Mouse (Mus musculus) embryonic facial prominence, embryonic 13.5 days (tissue): ENCODE measurements around the gene Cfb. TPM values are rescaled to one million over a fixed set of nuclear protein-coding genes. Genes with fewer than 3 reads are reported as not detected.
A peak's percentile ranks its signal among the peaks of the same experiment; 100 is the strongest.
"Not testable (repeated sequence)": the region's sequence is repeated elsewhere in the genome, so short reads cannot be mapped to it uniquely, and the experiment has no call there.

ENCODE experiments used
- ATAC-seq: fragments of 200-750 bp; cut with Nextera tagmentation; 2 replicates; pipeline ENCODE4 v1.8.0; 2017; ENCODE audit warnings: low read depth; ENCODE audit not compliant: insufficient number of reproducible peaks, insufficient read depth, low FRiP score, low TSS enrichment
- H3K27ac ChIP-seq: fragments of 300-500 bp; sonication (generic); 2 replicates; pipeline ENCODE4 v1.5.1; 2015; ENCODE audit warnings: moderate library complexity, mild to moderate bottlenecking, inconsistent platforms
- H3K27me3 ChIP-seq: fragments of 300-500 bp; sonication (generic); 2 replicates; pipeline ENCODE4 v1.6.1; 2015; ENCODE audit warnings: mild to moderate bottlenecking, inconsistent platforms
- H3K36me3 ChIP-seq: fragments of 300-500 bp; sonication (generic); 2 replicates; pipeline ENCODE4 v1.6.1; 2015; ENCODE audit warnings: mild to moderate bottlenecking, inconsistent platforms
- H3K4me1 ChIP-seq: fragments of 300-500 bp; sonication (generic); 2 replicates; pipeline ENCODE4 v1.6.1; 2015; ENCODE audit warnings: inconsistent platforms
- H3K4me2 ChIP-seq: fragments of 300-500 bp; sonication (generic); 2 replicates; pipeline ENCODE4 v1.6.1; 2015; ENCODE audit warnings: moderate library complexity, mild to moderate bottlenecking, inconsistent platforms
- H3K4me3 ChIP-seq: fragments of 300-500 bp; sonication (generic); 2 replicates; pipeline ENCODE4 v1.5.1; 2015; ENCODE audit warnings: mild to moderate bottlenecking, inconsistent platforms
- H3K9ac ChIP-seq: fragments of 300-500 bp; sonication (generic); 2 replicates; pipeline ENCODE4 v1.6.1; 2015; ENCODE audit warnings: mild to moderate bottlenecking, inconsistent platforms
- H3K9me3 ChIP-seq: fragments of 300-500 bp; sonication (generic); 2 replicates; pipeline ENCODE4 v1.6.1; 2016; ENCODE audit warnings: inconsistent platforms
- WGBS: fragments of 180-500 bp; shearing (Covaris S2); methylation state at CpG from one replicate; pipeline ENCODE4 v1.1.7; 2015; ENCODE audit warnings: mixed read lengths; 5-methylcytosine and 5-hydroxymethylcytosine counted together
- microRNA-seq: library from miRNA; unstranded; fragments of <30 nt; microRNA quantifications from one replicate; pipeline ENCODE4, GENCODE M21; 2016
- polyA plus RNA-seq: library from polyadenylated mRNA; unstranded; fragments of >200 nt; fragmentation: Nextera tagmentation; extraction: Ambion mirVana; gene quantifications from 2 replicates; pipeline ENCODE4 v1.2.1, GENCODE M21; 2015

Cfb gene
- polyA plus RNA-seq, 1 experiment from 2014 or later = 1.6 TPM

DNA sequence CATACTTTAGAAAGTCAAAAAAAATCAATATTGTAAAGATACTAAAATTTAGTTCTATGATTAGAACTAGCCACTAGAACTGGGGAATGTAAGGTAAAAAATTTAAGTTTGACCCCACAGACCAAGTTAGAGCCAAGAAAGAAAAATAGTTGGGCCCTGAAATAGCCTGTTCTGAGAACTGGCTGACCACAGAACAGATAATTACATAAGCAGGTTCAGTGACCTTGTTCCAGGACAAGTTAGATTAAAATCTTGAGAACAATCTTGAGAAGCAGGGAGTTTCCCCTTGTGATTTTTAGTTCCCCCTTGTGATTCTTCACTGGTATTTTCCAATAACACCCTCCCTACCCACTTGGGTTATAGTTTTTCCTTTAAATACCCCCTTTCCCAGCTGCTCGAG is 31.5 kb downstream of the Cfb start:
- H3K9me3 ChIP-seq, H3K4me2 ChIP-seq, H3K4me3 ChIP-seq, H3K27me3 ChIP-seq, H3K4me1 ChIP-seq, ATAC-seq, H3K9ac ChIP-seq, H3K27ac ChIP-seq: not testable (repeated sequence)
- peaks cover 69% of the 10 kb centered on the region for H3K36me3 ChIP-seq
- 78% methylated on average over 1 of the region's 1 CpGs for WGBS

DNA sequence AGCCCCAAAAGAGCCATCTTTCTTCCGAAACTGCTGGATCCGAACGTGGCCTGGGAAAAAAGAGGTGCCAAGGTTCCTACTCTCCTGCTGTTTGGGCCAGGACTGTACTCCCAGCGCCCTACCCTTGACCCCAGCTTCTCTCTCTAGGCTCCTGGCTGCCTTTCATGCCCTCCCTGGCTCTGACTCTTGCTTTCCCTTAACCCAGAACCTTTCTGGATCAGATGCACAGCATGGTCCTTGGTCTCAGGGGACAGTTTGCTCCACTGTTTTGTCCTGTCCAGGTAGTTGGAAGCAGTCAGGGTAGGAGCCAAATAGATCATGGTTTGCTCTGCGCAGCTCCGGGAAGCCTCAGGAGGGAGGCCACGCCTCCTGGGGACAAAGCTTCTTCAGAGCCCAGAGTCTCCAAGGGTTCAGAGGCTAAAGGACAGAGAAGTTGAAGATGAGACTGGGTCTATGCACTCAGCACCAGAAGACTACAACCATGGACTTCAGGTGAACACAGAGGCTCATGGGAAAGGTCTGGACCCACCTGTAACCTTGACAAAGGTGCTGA is 47.4 kb downstream of the Cfb start:
- no peak overlapping the region for H3K4me2 ChIP-seq
- no peaks in the 10 kb centered on the region for H3K9me3 ChIP-seq
- no peak for ATAC-seq
- no peaks in the 10 kb centered on the region for H3K36me3 ChIP-seq
- no peaks in the 10 kb centered on the region for H3K4me1 ChIP-seq
- no peak overlapping the region for H3K4me3 ChIP-seq
- H3K27me3 ChIP-seq = no peaks in the 10 kb centered on the region
- WGBS = 77% methylated on average over 7 of the region's 7 CpGs
- H3K9ac ChIP-seq = no peak overlapping the region
- H3K27ac ChIP-seq = no peak overlapping the region

DNA sequence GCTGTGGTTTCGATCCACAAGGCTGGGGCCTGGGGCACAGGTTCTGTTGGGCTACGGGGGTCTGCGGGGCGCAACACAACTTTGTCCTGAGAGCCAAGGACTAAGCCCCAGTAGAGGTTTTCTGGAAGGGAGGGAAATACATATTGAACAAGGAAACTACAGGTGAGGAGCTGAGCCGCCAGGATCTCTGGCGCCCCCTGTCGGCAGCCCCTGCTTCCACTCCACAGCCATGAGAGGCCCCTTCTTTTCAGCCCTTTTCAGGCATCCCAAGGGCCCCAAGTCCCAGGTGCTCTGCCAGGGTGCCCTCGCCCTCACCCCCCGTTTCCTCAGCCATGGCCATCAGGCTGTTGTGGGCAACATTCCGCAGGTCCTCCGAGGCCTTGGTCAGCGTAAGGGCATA is 48.6 kb downstream of the Cfb start:
- not testable (repeated sequence) for ATAC-seq, H3K27ac ChIP-seq, H3K9ac ChIP-seq, H3K4me2 ChIP-seq, H3K4me3 ChIP-seq, H3K9me3 ChIP-seq, H3K4me1 ChIP-seq, H3K36me3 ChIP-seq, H3K27me3 ChIP-seq
- 65% methylated on average over 12 of the region's 12 CpGs for WGBS

DNA sequence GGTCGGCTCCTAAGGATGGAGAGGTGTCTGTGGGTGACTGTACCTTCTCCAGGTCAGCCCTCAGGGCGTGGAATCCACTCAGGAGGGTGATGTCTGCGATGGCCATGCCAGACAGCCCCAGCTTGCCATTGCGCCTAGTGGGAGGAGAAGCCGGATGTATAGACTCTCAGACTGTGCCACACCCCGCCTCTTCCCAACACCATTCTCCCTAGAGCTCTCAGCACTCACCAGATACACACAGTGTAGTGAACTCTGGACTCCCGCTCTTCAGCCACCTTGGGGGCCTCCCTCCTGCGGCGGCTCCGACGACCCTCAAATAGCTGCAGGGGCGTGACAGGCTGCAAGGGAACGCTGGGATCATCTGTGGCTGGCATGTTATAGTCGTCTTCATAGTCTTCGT is 51.0 kb downstream of the Cfb start:
- H3K9me3 ChIP-seq = no peaks in the 10 kb centered on the region
- H3K9ac ChIP-seq = no peak overlapping the region
- ATAC-seq = no peak
- no peaks in the 10 kb centered on the region for H3K36me3 ChIP-seq
- H3K4me2 ChIP-seq = no peak overlapping the region
- 75% methylated on average over 15 of the region's 15 CpGs for WGBS
- H3K27me3 ChIP-seq = no peaks in the 10 kb centered on the region
- H3K4me1 ChIP-seq = no peaks in the 10 kb centered on the region
- no peak overlapping the region for H3K4me3 ChIP-seq
- H3K27ac ChIP-seq = no peak overlapping the region

DNA sequence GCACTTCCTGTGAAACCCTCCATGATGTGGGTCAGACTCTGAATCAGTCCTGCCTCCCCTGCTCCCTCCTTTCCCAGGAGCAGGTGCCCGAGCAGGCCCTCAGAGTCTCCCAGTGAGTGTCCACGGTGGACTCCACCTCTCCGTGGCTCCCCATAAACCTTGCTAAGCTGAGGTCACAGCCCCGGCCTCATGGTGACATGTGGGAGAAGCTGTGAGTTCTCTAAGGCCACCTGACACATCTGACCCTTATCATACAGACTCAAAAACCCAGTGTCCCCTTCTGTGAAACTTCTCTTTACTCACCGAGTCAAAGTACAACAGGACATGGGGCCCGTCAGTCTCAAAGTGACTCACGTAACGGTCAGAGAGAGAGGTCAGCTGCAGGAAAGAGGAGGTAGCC is 51.5 kb downstream of the Cfb start:
- not testable (repeated sequence) for H3K27ac ChIP-seq, H3K4me3 ChIP-seq, ATAC-seq, H3K4me2 ChIP-seq, H3K9ac ChIP-seq, H3K36me3 ChIP-seq, H3K4me1 ChIP-seq, H3K9me3 ChIP-seq, H3K27me3 ChIP-seq
- WGBS = 75% methylated on average over 8 of the region's 8 CpGs

DNA sequence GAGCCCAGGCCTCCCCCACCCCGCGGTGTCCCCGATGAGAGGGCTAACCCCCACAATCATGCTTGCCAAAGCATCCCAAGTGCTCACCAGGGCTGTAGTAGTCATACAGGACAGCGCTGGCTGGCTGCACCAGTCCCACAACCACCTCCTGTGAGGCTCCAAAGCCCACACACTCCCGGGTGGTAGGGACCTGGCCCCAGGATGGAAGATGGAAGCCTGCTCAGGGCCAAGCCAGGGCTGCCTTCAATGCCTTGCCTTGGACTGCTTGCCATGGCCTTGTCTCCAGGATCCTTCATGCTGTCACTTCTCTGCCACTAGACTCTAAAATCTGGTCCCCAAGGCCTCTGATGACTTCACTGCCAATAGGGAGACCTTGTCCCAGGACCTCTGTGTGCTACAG is 51.9 kb downstream of the Cfb start:
- ATAC-seq = not testable (repeated sequence)
- WGBS = 76% methylated on average over 5 of the region's 5 CpGs

DNA sequence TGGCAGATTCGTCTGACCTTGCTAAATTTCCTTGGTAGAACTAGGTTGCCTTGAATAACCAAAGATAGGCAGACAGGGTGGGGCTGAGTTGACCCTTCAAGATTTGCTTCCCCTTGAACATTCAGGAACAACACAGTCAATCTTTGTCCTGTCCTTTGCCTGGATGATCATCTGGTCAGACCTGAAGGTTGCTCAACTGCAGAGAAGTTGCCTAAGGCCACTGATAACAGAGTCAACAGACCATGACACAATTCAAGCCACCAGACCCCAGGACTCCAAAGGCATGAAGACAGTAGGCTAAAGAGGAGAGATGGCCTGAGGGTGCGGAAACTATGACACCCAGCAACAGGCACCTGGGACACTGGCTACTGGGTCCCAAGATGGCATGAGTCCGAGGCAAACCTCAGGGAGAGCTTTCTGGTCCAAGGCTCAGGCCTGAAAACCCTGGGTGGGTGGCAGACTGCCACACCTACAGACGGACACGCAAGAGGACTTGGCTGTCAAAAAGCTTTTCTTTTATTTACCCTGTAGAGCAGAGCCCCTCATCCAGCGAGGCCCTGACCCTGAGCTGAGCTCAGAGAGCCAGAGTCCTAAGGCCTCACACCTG is 53.6 kb downstream of the Cfb start:
- Histone ChIP-seq H3K9me3 (peaks cover 3% of the 10 kb centered on the region), H3K4me3 (no peak overlapping the region), H3K36me3 (no peaks in the 10 kb centered on the region), H3K27me3 (no peaks in the 10 kb centered on the region), H3K27ac (no peak overlapping the region), H3K4me2 (no peak overlapping the region), H3K4me1 (no peaks in the 10 kb centered on the region), H3K9ac (no peak overlapping the region)
- no peak for ATAC-seq
- 80% methylated on average over 6 of the region's 6 CpGs for WGBS

More for the DNA sequence above, 51.9 kb downstream of the Cfb start:
- H3K9ac ChIP-seq, H3K4me2 ChIP-seq, H3K27me3 ChIP-seq, H3K4me3 ChIP-seq, H3K27ac ChIP-seq, H3K9me3 ChIP-seq, H3K36me3 ChIP-seq, H3K4me1 ChIP-seq: not testable (repeated sequence)

DNA sequence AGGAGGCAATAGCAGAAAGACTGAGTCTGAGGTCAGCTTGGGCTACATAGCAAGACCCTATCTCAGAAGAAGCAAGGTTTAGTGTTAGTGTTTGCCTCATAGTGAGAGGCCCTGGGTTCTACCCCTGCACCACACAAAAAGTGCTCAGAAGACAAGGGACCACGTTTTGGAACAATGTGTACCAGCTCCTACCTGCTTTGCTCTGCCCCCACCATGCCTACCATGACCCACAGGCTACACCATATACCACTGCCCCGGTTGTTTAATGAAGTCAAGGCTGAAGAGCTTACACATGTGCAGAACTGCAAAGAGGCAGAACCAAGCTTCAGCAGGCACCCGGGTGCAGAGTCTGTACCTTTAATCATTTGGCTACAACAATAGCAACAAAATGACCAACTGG is 55.1 kb downstream of the Cfb start:
- Histone ChIP-seq H3K27me3 (no peaks in the 10 kb centered on the region), H3K4me2 (no peak overlapping the region), H3K4me3 (no peak overlapping the region), H3K9ac (no peak overlapping the region), H3K9me3 (peaks cover 3% of the 10 kb centered on the region), H3K27ac (no peak overlapping the region), H3K36me3 (no peaks in the 10 kb centered on the region), H3K4me1 (no peaks in the 10 kb centered on the region)
- 74% methylated on average over 3 of the region's 3 CpGs for WGBS
- ATAC-seq = no peak

Small RNAs within 50 kb of the gene (microRNA-seq; reads per million reads assigned to microRNA genes)
- not detected for gene Mir6970
- 4.1 reads per million, percentile 16 among the genes with 10 or more reads in this experiment for gene Mir6971
- not detected for gene Mir6972

Other genes with a start within 250 kb of the Cfb start
- gene Egfl8, start 246.5 kb downstream of the Cfb start, polyA plus RNA-seq = 7.5 and 10.2 TPM in 2 replicates
- 21.6 and 22.2 TPM in 2 replicates for gene Ppt2, start 234.0 kb downstream of the Cfb start, polyA plus RNA-seq
- 0.55 and 0.78 TPM in 2 replicates for gene Prrt1, start 233.0 kb downstream of the Cfb start, polyA plus RNA-seq
- gene Fkbpl, start 217.8 kb downstream of the Cfb start, polyA plus RNA-seq = 15.0 and 18.0 TPM in 2 replicates
- gene Atf6b, start 215.4 kb downstream of the Cfb start, polyA plus RNA-seq = 97.8 and 106 TPM in 2 replicates
- gene Tnxb, start 192.0 kb downstream of the Cfb start, polyA plus RNA-seq = 0.03 and 0.04 TPM in 2 replicates
- 0.34 TPM in 1 of 2 replicates, not detected in the other for gene C4b, start 118.6 kb downstream of the Cfb start, polyA plus RNA-seq
- not detected in 2 replicates for gene Cyp21a1, start 58.0 kb downstream of the Cfb start, polyA plus RNA-seq
- gene Stk19, start 25.6 kb downstream of the Cfb start, polyA plus RNA-seq = 25.4 and 29.4 TPM in 2 replicates
- gene Dxo, start 25.5 kb downstream of the Cfb start, polyA plus RNA-seq = 66.3 and 75.1 TPM in 2 replicates
- gene Skiv2l, start 12.3 kb downstream of the Cfb start, polyA plus RNA-seq = 52.2 and 55.6 TPM in 2 replicates
- 119 and 126 TPM in 2 replicates for gene Nelfe, start 12.1 kb downstream of the Cfb start, polyA plus RNA-seq
- 5.5 and 7.1 TPM in 2 replicates for gene Zbtb12, start 17.0 kb upstream of the Cfb start, polyA plus RNA-seq
- gene Gm20547, start 19.5 kb upstream of the Cfb start, polyA plus RNA-seq = not detected in 2 replicates
- gene C2, start 35.7 kb upstream of the Cfb start, polyA plus RNA-seq = 2.7 and 3.2 TPM in 2 replicates
- 98.5 and 100 TPM in 2 replicates for gene Ehmt2, start 36.0 kb upstream of the Cfb start, polyA plus RNA-seq
- 0.24 and 0.83 TPM in 2 replicates for gene Slc44a4, start 51.9 kb upstream of the Cfb start, polyA plus RNA-seq
- 18.8 and 20.3 TPM in 2 replicates for gene Neu1, start 68.7 kb upstream of the Cfb start, polyA plus RNA-seq
- 0.53 and 0.87 TPM in 2 replicates for gene Hspa1b, start 96.7 kb upstream of the Cfb start, polyA plus RNA-seq
- gene Gm20481, start 107.4 kb upstream of the Cfb start, polyA plus RNA-seq = not detected in 2 replicates
- gene Hspa1a, start 109.6 kb upstream of the Cfb start, polyA plus RNA-seq = 5.8 and 6.1 TPM in 2 replicates
- gene Hspa1l, start 110.2 kb upstream of the Cfb start, polyA plus RNA-seq = 0.77 and 0.85 TPM in 2 replicates
- gene Lsm2, start 119.3 kb upstream of the Cfb start, polyA plus RNA-seq = 190 and 227 TPM in 2 replicates
- gene Vars, start 138.5 kb upstream of the Cfb start, polyA plus RNA-seq = 102 and 112 TPM in 2 replicates
- gene Vwa7, start 154.1 kb upstream of the Cfb start, polyA plus RNA-seq = 0.33 and 0.38 TPM in 2 replicates
- 14.2 and 19.5 TPM in 2 replicates for gene Sapcd1, start 165.5 kb upstream of the Cfb start, polyA plus RNA-seq
- 3.5 and 3.6 TPM in 2 replicates for gene Msh5, start 184.2 kb upstream of the Cfb start, polyA plus RNA-seq
- gene Clic1, start 187.4 kb upstream of the Cfb start, polyA plus RNA-seq = 243 and 254 TPM in 2 replicates
- gene Ddah2, start 196.5 kb upstream of the Cfb start, polyA plus RNA-seq = 358 and 374 TPM in 2 replicates
- gene Ly6g6c, start 202.9 kb upstream of the Cfb start, polyA plus RNA-seq = 0.87 and 1.0 TPM in 2 replicates
- gene Mpig6b, start 203.7 kb upstream of the Cfb start, polyA plus RNA-seq = 0.77 and 0.89 TPM in 2 replicates
- 4.3 and 4.9 TPM in 2 replicates for gene Ly6g6e, start 214.4 kb upstream of the Cfb start, polyA plus RNA-seq
- gene Ly6g6d, start 215.5 kb upstream of the Cfb start, polyA plus RNA-seq = 0.77 and 1.3 TPM in 2 replicates
- 0.18 and 0.23 TPM in 2 replicates for gene Ly6g6f, start 223.1 kb upstream of the Cfb start, polyA plus RNA-seq
- 89.6 and 90.1 TPM in 2 replicates for gene Abhd16a, start 226.7 kb upstream of the Cfb start, polyA plus RNA-seq
- gene Ly6g5c, start 245.8 kb upstream of the Cfb start, polyA plus RNA-seq = not detected in 2 replicates